Mouse (Mus musculus): ENCODE data around the gene Acvrl1. TPM values are rescaled to one million over a fixed set of nuclear protein-coding genes. Genes with fewer than 3 reads are reported as not detected.

Gene Acvrl1
- total RNA-seq, 2 experiments from 2014 or later, result 10.7 to 13.0 TPM

- no peak for DNase-seq
Observed at GRCm38 (mm10) chr15:101192260-101192640, 63.9 kb downstream of the Acvrl1 start.

GRCm38 (mm10) chr15:101192651-101193050 lies 64.3 kb downstream of the Acvrl1 start:
- DNase-seq, result no peak

DNA sequence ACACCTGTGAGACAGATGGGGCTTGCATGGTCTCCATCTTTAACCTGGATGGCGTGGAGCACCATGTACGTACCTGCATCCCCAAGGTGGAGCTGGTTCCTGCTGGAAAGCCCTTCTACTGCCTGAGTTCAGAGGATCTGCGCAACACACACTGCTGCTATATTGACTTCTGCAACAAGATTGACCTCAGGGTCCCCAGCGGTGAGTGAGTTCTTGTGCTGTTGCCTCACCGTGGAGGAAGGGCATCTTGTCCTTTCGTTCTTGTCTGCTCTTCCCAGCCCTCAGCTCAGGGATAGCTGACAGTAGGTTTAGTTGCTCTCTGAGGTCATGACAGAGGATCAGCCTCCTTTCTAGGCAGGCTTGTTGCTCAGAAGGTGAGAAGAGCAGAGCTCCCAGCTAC lies 65.6 kb downstream of the Acvrl1 start:
- no peak for DNase-seq

Small RNAs within 50 kb of the gene (microRNA-seq; reads per million reads assigned to microRNA genes)
- 0 to 0.79 reads per million in 2 experiments for gene Mir6962 (ENCODE audit: borderline replicate concordance in 2 of 2)

Other genes with a start within 250 kb of the Acvrl1 start
- gene Gm47841, start 81.1 kb upstream of the Acvrl1 start, total RNA-seq (2021), result not detected
- 1 to 10 TPM in 1 of 2 experiments, under 1 TPM in 1; 0.59 to 1.1 TPM for gene Fignl2, start 50.0 kb upstream of the Acvrl1 start, total RNA-seq (2021)
- not detected for gene Ankrd33, start 12.8 kb upstream of the Acvrl1 start, total RNA-seq (2021)
- 10 to 100 TPM; 23.0 to 34.4 TPM for gene Acvr1b, start 45.5 kb downstream of the Acvrl1 start, total RNA-seq (2021)
- gene Grasp, start 95.7 kb downstream of the Acvrl1 start, total RNA-seq (2021), result 1 to 10 TPM; 4.3 to 5.7 TPM
- gene Nr4a1, start 125.7 kb downstream of the Acvrl1 start, total RNA-seq (2021), result 10 to 100 TPM; 52.2 to 90.7 TPM
- 10 to 100 TPM; 22.3 to 31.3 TPM for gene Atg101, start 155.8 kb downstream of the Acvrl1 start, total RNA-seq (2021)
- gene 6030408B16Rik, start 164.7 kb downstream of the Acvrl1 start, total RNA-seq (2021), result under 1 TPM; 0.31 to 0.32 TPM
- gene Krt80, start 241.6 kb downstream of the Acvrl1 start, total RNA-seq (2021), result 1 to 10 TPM; 1.6 to 1.9 TPM